Mouse (Mus musculus) embryonic fibroblast, embryonic 13.5 days (primary cell): Measurements from ENCODE around the gene Necab3. TPM values are rescaled to one million over a fixed set of nuclear protein-coding genes. Genes with fewer than 3 reads are reported as not detected.

Experiments
- H3K27ac ChIP-seq: 2 replicates; pipeline ENCODE4 v1.5.1; 2012; ENCODE audit warnings: low read length, control low read depth, inconsistent platforms; ENCODE audit not compliant: insufficient read depth
- H3K4me1 ChIP-seq: 2 replicates; pipeline ENCODE4 v1.6.1; 2011; ENCODE audit warnings: low read length; ENCODE audit not compliant: control insufficient read depth, insufficient read depth
- H3K4me3 ChIP-seq: 2 replicates; pipeline ENCODE4 v1.5.1; 2011; ENCODE audit warnings: mild to moderate bottlenecking, control low read depth, low read length; ENCODE audit not compliant: insufficient read depth
- CTCF ChIP-seq: IDR thresholded peaks from 2 replicates; pipeline ENCODE4 v1.5.1; 2011; ENCODE audit warnings: mild to moderate bottlenecking, control low read depth, low read length, moderate library complexity, borderline replicate concordance; ENCODE audit not compliant: insufficient read depth
- POLR2A ChIP-seq: IDR thresholded peaks from 2 replicates; pipeline ENCODE4 v1.6.1; 2011; ENCODE audit warnings: low read depth, mild to moderate bottlenecking, control low read depth, low read length, moderate library complexity
- polyA plus RNA-seq: library from polyadenylated mRNA; stranded (reverse); fragments of >200 nt; gene quantifications from 2 replicates; pipeline ENCODE4 v1.2.4, GENCODE M21; 2011; ENCODE audit warnings: low read depth; ENCODE audit not compliant: missing spikeins, insufficient read length

Gene Necab3
- polyA plus RNA-seq, 1 experiment = 1.5 TPM

- no peak overlapping the region for H3K27ac ChIP-seq
- TF ChIP-seq CTCF (no peak), POLR2A (no peak)
These were observed 14.3 kb upstream of the Necab3 start for GRCm38 (mm10) chr2:154572996-154573395.

GRCm38 (mm10) chr2:154571976-154572375, 13.3 kb upstream of the Necab3 start:
- Histone ChIP-seq H3K4me3 (no peak overlapping the region), H3K4me1 (peaks cover 8% of the 10 kb centered on the region), H3K27ac (peak overlapping the region; percentile 81)
- TF ChIP-seq CTCF (no peak), POLR2A (peak; percentile 33; the same call in 1 of the 2 replicates)

More at GRCm38 (mm10) chr2:154572996-154573395, 14.3 kb upstream of the Necab3 start:
- Histone ChIP-seq H3K4me1 (peaks cover 8% of the 10 kb centered on the region), H3K4me3 (no peak overlapping the region)

- Histone ChIP-seq H3K4me1 (peaks cover 8% of the 10 kb centered on the region), H3K27ac (peak overlapping the region; percentile 46), H3K4me3 (no peak overlapping the region)
- TF ChIP-seq POLR2A = no peak
- no peak for TF ChIP-seq CTCF
These were observed 12.6 kb upstream of the Necab3 start for GRCm38 (mm10) chr2:154571266-154571665.

GRCm38 (mm10) chr2:154570666-154571065, 12.0 kb upstream of the Necab3 start:
- no peak overlapping the region for H3K4me3 ChIP-seq
- H3K4me1 ChIP-seq = peaks cover 8% of the 10 kb centered on the region
- peak overlapping the region; percentile 46 for H3K27ac ChIP-seq
- TF ChIP-seq POLR2A (no peak), CTCF (no peak)

- H3K4me1 ChIP-seq = peaks cover 8% of the 10 kb centered on the region
- H3K4me3 ChIP-seq = peak within 1 kb of the TSS; percentile 65
- no peak for TF ChIP-seq CTCF
- TF ChIP-seq POLR2A = peak; percentile 76
- H3K27ac ChIP-seq = peak within 1 kb of the TSS; percentile 46
These were observed 11.2 kb upstream of the Necab3 start, which contains the start of gene E2f1 for GRCm38 (mm10) chr2:154569836-154570286. Gene E2f1, minus strand, starts transcription at chr2:154569892.

GRCm38 (mm10) chr2:154569071-154569748, 10.5 kb upstream of the Necab3 start:
- TF ChIP-seq POLR2A (peak; percentile 74; the same call in 1 of the 2 replicates), CTCF (no peak)
- Histone ChIP-seq H3K27ac (peak overlapping the region; percentile 41), H3K4me1 (peaks cover 8% of the 10 kb centered on the region), H3K4me3 (peak overlapping the region; percentile 65)

- H3K27ac ChIP-seq = peak overlapping the region; percentile 41
- H3K4me1 ChIP-seq = peaks cover 8% of the 10 kb centered on the region
- H3K4me3 ChIP-seq = peak overlapping the region; percentile 65
- TF ChIP-seq CTCF (no peak), POLR2A (no peak)
These were observed 9.8 kb upstream of the Necab3 start for GRCm38 (mm10) chr2:154568329-154569070.

GRCm38 (mm10) chr2:154567766-154568165, 9.1 kb upstream of the Necab3 start:
- Histone ChIP-seq H3K4me3 (peak overlapping the region; percentile 65), H3K27ac (no peak overlapping the region), H3K4me1 (peaks cover 8% of the 10 kb centered on the region)
- TF ChIP-seq CTCF (no peak), POLR2A (no peak)

- Histone ChIP-seq H3K4me3 (no peak overlapping the region), H3K27ac (no peak overlapping the region), H3K4me1 (peaks cover 5% of the 10 kb centered on the region)
- TF ChIP-seq CTCF (no peak), POLR2A (no peak)
These were observed 8.0 kb upstream of the Necab3 start for GRCm38 (mm10) chr2:154566641-154567040.

GRCm38 (mm10) chr2:154565562-154565961, 6.9 kb upstream of the Necab3 start:
- peaks cover under 1% of the 10 kb centered on the region for H3K4me1 ChIP-seq
- H3K27ac ChIP-seq = no peak overlapping the region
- no peak for TF ChIP-seq CTCF
- no peak overlapping the region for H3K4me3 ChIP-seq
